Mouse (Mus musculus) ES-Bruce4 (cell line): Measurements from ENCODE around the gene Slc24a5.

Experiments used
- CTCF ChIP-seq: IDR thresholded peaks from one replicate; pipeline ENCODE4 v1.8.1; 2011; ENCODE audit warnings: low read depth, low read length
- EP300 ChIP-seq: IDR thresholded peaks from 2 replicates; pipeline ENCODE4 v1.6.1; 2011; ENCODE audit warnings: low read depth, low read length; ENCODE audit not compliant: insufficient read depth
- POLR2A ChIP-seq: IDR thresholded peaks from one replicate; pipeline ENCODE4 v1.8.1; 2011; ENCODE audit warnings: low read length; ENCODE audit not compliant: insufficient read depth

DNA sequence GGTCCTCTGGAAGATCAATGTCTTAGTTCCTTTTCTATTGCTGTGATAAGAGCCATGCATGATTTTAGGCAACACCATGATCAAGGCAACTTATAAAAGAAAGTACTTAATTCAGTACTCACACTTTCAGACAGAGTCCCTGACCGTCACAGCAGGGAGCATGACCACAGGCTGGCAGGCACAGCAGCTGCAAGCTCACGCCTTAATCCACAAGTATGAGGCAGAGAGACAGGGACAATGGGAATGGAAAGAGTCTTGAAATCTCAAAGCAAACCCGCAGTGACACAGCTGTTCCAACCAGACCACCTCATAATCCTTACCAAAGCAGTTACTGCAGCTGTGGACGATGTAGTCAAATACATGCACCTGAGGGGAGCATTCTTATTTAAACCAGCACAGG, 66.2 kb downstream of the Slc24a5 start:
- TF ChIP-seq CTCF (no peak), POLR2A (no peak), EP300 (0 out of 2 replicates have a peak, but pooled peaks have one; percentile 43)
